Mouse (Mus musculus): ENCODE data around the gene Ly6f.

- no peak for TF ChIP-seq CTCF (IDR thresholded peaks at IDR 0.05; ENCODE audit: borderline replicate concordance, control insufficient read depth, extremely low read depth, insufficient read depth, low read length, poor library complexity)
- no peak for TF ChIP-seq POLR2A (IDR thresholded peaks at IDR 0.05; ENCODE audit: control insufficient read depth, extremely low read depth, insufficient read depth, low read length, poor library complexity)
Measured at GRCm38 (mm10) chr15:75240558-75240957, 27.7 kb upstream of the Ly6f start.

Measured in thymus, adult 2 months (tissue).